Mouse (Mus musculus) neural tube, embryonic 13.5 days (tissue): ENCODE results near the gene Prss46. TPM values are rescaled to one million over a fixed set of nuclear protein-coding genes. Genes with fewer than 3 reads are reported as not detected.

Source experiments
- ATAC-seq: fragments of 200-750 bp; cut with Nextera tagmentation; 2 replicates; pipeline ENCODE4 v1.8.0; 2017; ENCODE audit warnings: low read depth, mild to moderate bottlenecking, moderate TSS enrichment, moderate library complexity
- H3K27ac ChIP-seq: fragments of 300-500 bp; sonication (generic); replicated peaks from 2 replicates; pipeline ENCODE4 v1.5.1; 2015; ENCODE audit warnings: moderate library complexity, mild to moderate bottlenecking, inconsistent platforms
- H3K27me3 ChIP-seq: fragments of 300-500 bp; sonication (generic); 2 replicates; pipeline ENCODE4 v1.6.1; 2015; ENCODE audit warnings: mild to moderate bottlenecking, inconsistent platforms
- H3K36me3 ChIP-seq: fragments of 300-500 bp; sonication (generic); 2 replicates; pipeline ENCODE4 v1.6.1; 2015; ENCODE audit warnings: mild to moderate bottlenecking, inconsistent platforms
- H3K4me1 ChIP-seq: fragments of 300-500 bp; sonication (generic); replicated peaks from 2 replicates; pipeline ENCODE4 v1.6.1; 2015; ENCODE audit warnings: inconsistent platforms
- H3K4me2 ChIP-seq: fragments of 300-500 bp; sonication (generic); 2 replicates; pipeline ENCODE4 v1.6.1; 2015; ENCODE audit warnings: inconsistent platforms, mild to moderate bottlenecking, moderate library complexity
- H3K4me3 ChIP-seq: fragments of 300-500 bp; sonication (generic); 2 replicates; pipeline ENCODE4 v1.5.1; 2015; ENCODE audit warnings: mild to moderate bottlenecking, inconsistent platforms
- H3K9ac ChIP-seq: fragments of 300-500 bp; sonication (generic); 2 replicates; pipeline ENCODE4 v1.6.1; 2015; ENCODE audit warnings: moderate library complexity, mild to moderate bottlenecking, inconsistent platforms
- H3K9me3 ChIP-seq: fragments of 300-500 bp; sonication (generic); 2 replicates; pipeline ENCODE4 v1.6.1; 2016; ENCODE audit warnings: inconsistent platforms
- WGBS: fragments of 180-500 bp; shearing (Covaris S2); methylation state at CpG from one replicate; pipeline ENCODE4 v1.1.7; 2015; 5-methylcytosine and 5-hydroxymethylcytosine counted together
- polyA plus RNA-seq: library from polyadenylated mRNA; unstranded; fragments of >200 nt; fragmentation: Nextera tagmentation; extraction: Ambion mirVana; gene quantifications from 2 replicates; pipeline ENCODE4 v1.2.1, GENCODE M21; 2015

Gene Prss46
- polyA plus RNA-seq, 1 experiment from 2014 or later = not detected

GRCm38 (mm10) chr9:110834411-110834810 is 9.9 kb upstream of the Prss46 start, which contains the start of gene Prss45:
TSS of gene Prss45 (plus strand) at chr9:110834588.
- no peaks in the 10 kb centered on the region for H3K9me3 ChIP-seq
- no peak for ATAC-seq
- H3K4me2 ChIP-seq = no peak within 1 kb of the TSS
- no peak within 1 kb of the TSS for H3K27ac ChIP-seq
- H3K4me3 ChIP-seq = no peak within 1 kb of the TSS
- WGBS = 80% methylated on average over 19 of the region's 19 CpGs
- no peaks in the 10 kb centered on the region for H3K4me1 ChIP-seq
- H3K9ac ChIP-seq = no peak within 1 kb of the TSS
- no peaks in the 10 kb centered on the region; the same call in 1 of the 2 replicates for H3K27me3 ChIP-seq
- no peaks in the 10 kb centered on the region for H3K36me3 ChIP-seq

GRCm38 (mm10) chr9:110834961-110835360 is 9.3 kb upstream of the Prss46 start:
- ATAC-seq = no peak
- no peak overlapping the region for H3K4me2 ChIP-seq
- no peak overlapping the region for H3K27ac ChIP-seq
- WGBS = 53% methylated on average over 10 of the region's 10 CpGs
- no peak overlapping the region for H3K4me3 ChIP-seq
- H3K9ac ChIP-seq = no peak overlapping the region
- no peaks in the 10 kb centered on the region for H3K9me3 ChIP-seq
- H3K27me3 ChIP-seq = no peaks in the 10 kb centered on the region; the same call in 1 of the 2 replicates
- H3K36me3 ChIP-seq = no peaks in the 10 kb centered on the region
- H3K4me1 ChIP-seq = no peaks in the 10 kb centered on the region

- H3K4me3 ChIP-seq = no peak overlapping the region
- no peak for ATAC-seq
These were observed 8.2 kb upstream of the Prss46 start for GRCm38 (mm10) chr9:110836112-110836511.

GRCm38 (mm10) chr9:110840905-110841304 is 3.4 kb upstream of the Prss46 start:
- no peaks in the 10 kb centered on the region for H3K9me3 ChIP-seq
- no peak for ATAC-seq
- 69% methylated on average over 6 of the region's 6 CpGs for WGBS
- no peak overlapping the region for H3K4me3 ChIP-seq
- no peak overlapping the region for H3K27ac ChIP-seq
- no peak overlapping the region for H3K9ac ChIP-seq
- no peaks in the 10 kb centered on the region for H3K4me1 ChIP-seq
- no peak overlapping the region for H3K4me2 ChIP-seq
- no peaks in the 10 kb centered on the region for H3K27me3 ChIP-seq
- H3K36me3 ChIP-seq = no peaks in the 10 kb centered on the region

More at GRCm38 (mm10) chr9:110836112-110836511, 8.2 kb upstream of the Prss46 start:
- no peak overlapping the region for H3K9ac ChIP-seq
- H3K27ac ChIP-seq = no peak overlapping the region
- WGBS = 61% methylated on average over 2 of the region's 2 CpGs
- no peaks in the 10 kb centered on the region for H3K9me3 ChIP-seq
- no peak overlapping the region for H3K4me2 ChIP-seq
- no peaks in the 10 kb centered on the region for H3K4me1 ChIP-seq
- H3K36me3 ChIP-seq = no peaks in the 10 kb centered on the region
- no peaks in the 10 kb centered on the region for H3K27me3 ChIP-seq

GRCm38 (mm10) chr9:110841438-110841837 is 2.9 kb upstream of the Prss46 start:
- Histone ChIP-seq H3K27me3 (no peaks in the 10 kb centered on the region), H3K27ac (no peak overlapping the region), H3K4me3 (no peak overlapping the region), H3K4me2 (no peak overlapping the region), H3K9me3 (no peaks in the 10 kb centered on the region), H3K4me1 (no peaks in the 10 kb centered on the region), H3K9ac (no peak overlapping the region), H3K36me3 (no peaks in the 10 kb centered on the region)
- 77% methylated on average over 2 of the region's 2 CpGs for WGBS
- ATAC-seq = no peak

GRCm38 (mm10) chr9:110849162-110849561 is 4.9 kb downstream of the Prss46 start:
- H3K9me3 ChIP-seq = no peaks in the 10 kb centered on the region
- H3K4me3 ChIP-seq = no peak overlapping the region
- H3K4me1 ChIP-seq = no peaks in the 10 kb centered on the region
- no peak overlapping the region for H3K4me2 ChIP-seq
- no peaks in the 10 kb centered on the region for H3K27me3 ChIP-seq
- H3K27ac ChIP-seq = no peak overlapping the region
- WGBS = 78% methylated on average over 7 of the region's 7 CpGs
- ATAC-seq = no peak
- H3K9ac ChIP-seq = no peak overlapping the region
- H3K36me3 ChIP-seq = no peaks in the 10 kb centered on the region

GRCm38 (mm10) chr9:110855903-110856302 is 11.6 kb downstream of the Prss46 start:
- Histone ChIP-seq H3K36me3 (no peaks in the 10 kb centered on the region), H3K4me1 (peaks cover 7% of the 10 kb centered on the region), H3K9me3 (no peaks in the 10 kb centered on the region), H3K27me3 (peaks cover 25% of the 10 kb centered on the region), H3K4me3 (no peak overlapping the region), H3K27ac (no peak overlapping the region), H3K4me2 (no peak overlapping the region), H3K9ac (no peak overlapping the region)
- 78% methylated on average over 7 of the region's 7 CpGs for WGBS
- ATAC-seq = no peak

- Histone ChIP-seq H3K9me3 (no peaks in the 10 kb centered on the region), H3K9ac (no peak overlapping the region), H3K4me1 (peaks cover 7% of the 10 kb centered on the region), H3K27me3 (peaks cover 25% of the 10 kb centered on the region), H3K36me3 (no peaks in the 10 kb centered on the region), H3K27ac (no peak overlapping the region), H3K4me2 (no peak overlapping the region), H3K4me3 (no peak overlapping the region)
- no peak for ATAC-seq
- 75% methylated on average over 4 of the region's 4 CpGs for WGBS
These were observed 12.6 kb downstream of the Prss46 start for GRCm38 (mm10) chr9:110856920-110857319.

GRCm38 (mm10) chr9:110857781-110858472 is 13.6 kb downstream of the Prss46 start, which contains the start of gene Prss50:
TSS of gene Prss50 (plus strand) at chr9:110857967.
- Histone ChIP-seq H3K36me3 (no peaks in the 10 kb centered on the region), H3K27ac (no peak within 1 kb of the TSS), H3K9me3 (no peaks in the 10 kb centered on the region), H3K9ac (no peak within 1 kb of the TSS), H3K27me3 (peaks cover 25% of the 10 kb centered on the region), H3K4me3 (peak within 1 kb of the TSS; percentile 18), H3K4me2 (peak within 1 kb of the TSS; percentile 44), H3K4me1 (peaks cover 7% of the 10 kb centered on the region)
- 9% methylated on average over 50 of the region's 50 CpGs for WGBS
- no peak for ATAC-seq

GRCm38 (mm10) chr9:110858523-110858922 is 14.2 kb downstream of the Prss46 start:
- H3K9ac ChIP-seq = no peak overlapping the region
- H3K4me2 ChIP-seq = no peak overlapping the region
- H3K27ac ChIP-seq = no peak overlapping the region
- 57% methylated on average over 5 of the region's 5 CpGs for WGBS
- no peaks in the 10 kb centered on the region for H3K36me3 ChIP-seq
- no peak for ATAC-seq
- H3K4me3 ChIP-seq = no peak overlapping the region
- H3K9me3 ChIP-seq = no peaks in the 10 kb centered on the region
- H3K4me1 ChIP-seq = peaks cover 7% of the 10 kb centered on the region
- peaks cover 25% of the 10 kb centered on the region for H3K27me3 ChIP-seq

GRCm38 (mm10) chr9:110858967-110859596 is 14.8 kb downstream of the Prss46 start:
- 73% methylated on average over 5 of the region's 5 CpGs for WGBS
- no peak overlapping the region for H3K9ac ChIP-seq
- no peak for ATAC-seq
- no peak overlapping the region for H3K4me2 ChIP-seq
- no peak overlapping the region for H3K27ac ChIP-seq
- peaks cover 25% of the 10 kb centered on the region for H3K27me3 ChIP-seq
- no peak overlapping the region for H3K4me3 ChIP-seq
- no peaks in the 10 kb centered on the region for H3K9me3 ChIP-seq
- H3K4me1 ChIP-seq = peaks cover 7% of the 10 kb centered on the region
- no peaks in the 10 kb centered on the region for H3K36me3 ChIP-seq

GRCm38 (mm10) chr9:110871030-110871429 is 26.7 kb downstream of the Prss46 start:
- Histone ChIP-seq H3K4me1 (peaks cover 26% of the 10 kb centered on the region), H3K4me3 (no peak overlapping the region), H3K27ac (no peak overlapping the region), H3K4me2 (no peak overlapping the region), H3K36me3 (no peaks in the 10 kb centered on the region), H3K9ac (no peak overlapping the region), H3K27me3 (peaks cover 14% of the 10 kb centered on the region), H3K9me3 (no peaks in the 10 kb centered on the region)
- no peak for ATAC-seq
- WGBS = 26% methylated on average over 7 of the region's 7 CpGs
